Mouse (Mus musculus) heart, adult 2 months (tissue): Measurements from ENCODE around the gene Rnf34.

Experiments used
- CTCF ChIP-seq: fragments of 200-600 bp; IDR thresholded peaks from 2 replicates; pipeline ENCODE4 v1.8.1; 2022; ENCODE audit warnings: antibody characterized with exemption, mild to moderate bottlenecking, moderate library complexity
- POLR2A ChIP-seq: fragments of 200-500 bp; IDR thresholded peaks from 2 replicates; pipeline ENCODE4 v1.6.1; 2011; ENCODE audit warnings: mild to moderate bottlenecking, low read depth, low read length, control low read depth; ENCODE audit not compliant: insufficient read depth

- no peak for TF ChIP-seq CTCF
- no peak for TF ChIP-seq POLR2A
Observed at GRCm38 (mm10) chr5:122824450-122824849, 25.4 kb upstream of the Rnf34 start.
